Mouse (Mus musculus) midbrain, embryonic 11.5 days (tissue): ENCODE data around the gene Anp32e. TPM values are rescaled to one million over a fixed set of nuclear protein-coding genes. Genes with fewer than 3 reads are reported as not detected.

Experiments
- ATAC-seq: fragments of 200-750 bp; cut with Nextera tagmentation; 2 replicates; pipeline ENCODE4 v1.8.0; 2017; ENCODE audit warnings: moderate TSS enrichment, moderate library complexity; ENCODE audit not compliant: low FRiP score
- DNase-seq: peaks from one replicate; pipeline ENCODE4 v3.0.0; 2015; ENCODE audit warnings: low spot score; ENCODE audit errors: missing footprints
- H3K27ac ChIP-seq: fragments of 300-500 bp; sonication (generic); 2 replicates; pipeline ENCODE4 v1.5.1; 2014; ENCODE audit warnings: low read depth, low read length
- H3K27me3 ChIP-seq: fragments of 300-500 bp; sonication (generic); 2 replicates; pipeline ENCODE4 v1.6.1; 2014; ENCODE audit warnings: mild to moderate bottlenecking, low read length, moderate library complexity, mixed read lengths; ENCODE audit not compliant: control insufficient read depth, insufficient read depth
- H3K36me3 ChIP-seq: fragments of 300-500 bp; sonication (generic); 2 replicates; pipeline ENCODE4 v1.6.1; 2014; ENCODE audit warnings: mild to moderate bottlenecking, low read length, moderate library complexity, mixed read lengths; ENCODE audit not compliant: control insufficient read depth, insufficient read depth
- H3K4me1 ChIP-seq: fragments of 300-500 bp; sonication (generic); 2 replicates; pipeline ENCODE4 v1.6.1; 2014; ENCODE audit warnings: low read length; ENCODE audit not compliant: control insufficient read depth, insufficient read depth
- H3K4me2 ChIP-seq: fragments of 300-500 bp; sonication (generic); 2 replicates; pipeline ENCODE4 v1.6.1; 2014; ENCODE audit warnings: mild to moderate bottlenecking, moderate library complexity
- H3K4me3 ChIP-seq: fragments of 300-500 bp; sonication (generic); 2 replicates; pipeline ENCODE4 v1.5.1; 2014; ENCODE audit warnings: low read depth, low read length
- H3K9ac ChIP-seq: fragments of 300-500 bp; sonication (generic); 2 replicates; pipeline ENCODE4 v1.6.1; 2014; ENCODE audit warnings: low read length
- H3K9me3 ChIP-seq: fragments of 300-500 bp; sonication (generic); 2 replicates; pipeline ENCODE4 v1.6.1; 2016; ENCODE audit warnings: low read length; ENCODE audit not compliant: control insufficient read depth
- WGBS: fragments of 180-500 bp; shearing (Covaris S2); extraction: QIAGEN DNeasy Blood & Tissue Kit; methylation state at CpG from one replicate; pipeline ENCODE4 v1.1.7; 2014; 5-methylcytosine and 5-hydroxymethylcytosine counted together
- polyA plus RNA-seq: library from polyadenylated mRNA; unstranded; fragments of >200 nt; fragmentation: Nextera tagmentation; extraction: Ambion mirVana; gene quantifications from 2 replicates; pipeline ENCODE4 v1.2.1, GENCODE M21; 2014

The Anp32e gene
- polyA plus RNA-seq, 1 experiment from 2014 or later = 149 TPM

- 36% methylated on average over 6 of the region's 6 CpGs for WGBS
- DNase-seq (no peak), ATAC-seq (no peak)
- Histone ChIP-seq H3K9me3 (no peaks in the 10 kb centered on the region), H3K27me3 (peaks cover 2% of the 10 kb centered on the region; the same call in 1 of the 2 replicates), H3K4me1 (peaks cover 28% of the 10 kb centered on the region), H3K4me2 (peak overlapping the region; percentile 56; the same call in 1 of the 2 replicates), H3K9ac (peak overlapping the region; percentile 47), H3K36me3 (no peaks in the 10 kb centered on the region), H3K27ac (no peak overlapping the region), H3K4me3 (0 out of 2 replicates have a peak overlapping the region, but pooled peaks have one; percentile 3)
Measured at GRCm38 (mm10) chr3:95902643-95903042, 26.4 kb upstream of the Anp32e start.

- Histone ChIP-seq H3K27me3 (peaks cover 2% of the 10 kb centered on the region; the same call in 1 of the 2 replicates), H3K9me3 (no peaks in the 10 kb centered on the region), H3K36me3 (no peaks in the 10 kb centered on the region), H3K4me2 (peak overlapping the region; percentile 56), H3K4me3 (peak overlapping the region; percentile 28), H3K27ac (no peak overlapping the region; the same call in 1 of the 2 replicates), H3K4me1 (peaks cover 28% of the 10 kb centered on the region), H3K9ac (peak overlapping the region; percentile 62)
- ATAC-seq (peak; percentile 53; the same call in 1 of the 2 replicates), DNase-seq (peak; percentile 90)
- WGBS = 0% methylated on average over 15 of the region's 15 CpGs
Measured at GRCm38 (mm10) chr3:95903753-95904502, 25.1 kb upstream of the Anp32e start.

GRCm38 (mm10) chr3:95904568-95904967, 24.5 kb upstream of the Anp32e start, which contains the start of gene Car14:
Car14 (minus strand) TSS chr3:95904691.
- WGBS = 1% methylated on average over 15 of the region's 15 CpGs
- ATAC-seq = peak; percentile 66; the same call in 1 of the 2 replicates
- peaks cover 28% of the 10 kb centered on the region for H3K4me1 ChIP-seq

GRCm38 (mm10) chr3:95905146-95905939, 23.7 kb upstream of the Anp32e start:
- ATAC-seq = peak; percentile 84
- Histone ChIP-seq H3K36me3 (no peaks in the 10 kb centered on the region), H3K4me1 (peaks cover 28% of the 10 kb centered on the region), H3K9me3 (no peaks in the 10 kb centered on the region), H3K27me3 (peaks cover 2% of the 10 kb centered on the region; the same call in 1 of the 2 replicates), H3K4me2 (peak overlapping the region; percentile 56), H3K9ac (peak overlapping the region; percentile 62), H3K4me3 (peak overlapping the region; percentile 28), H3K27ac (peak overlapping the region; percentile 59)
- DNase-seq = peak; percentile 96
- under 1% methylated on average over 18 of the region's 18 CpGs for WGBS

More at GRCm38 (mm10) chr3:95904568-95904967, 24.5 kb upstream of the Anp32e start, which contains the start of gene Car14:
- Histone ChIP-seq H3K9ac (peak within 1 kb of the TSS; percentile 62), H3K36me3 (no peaks in the 10 kb centered on the region), H3K27ac (peak within 1 kb of the TSS; percentile 59), H3K27me3 (peaks cover 2% of the 10 kb centered on the region; the same call in 1 of the 2 replicates), H3K4me2 (peak within 1 kb of the TSS; percentile 56), H3K4me3 (peak within 1 kb of the TSS; percentile 28), H3K9me3 (no peaks in the 10 kb centered on the region)
- peak; percentile 94 for DNase-seq

GRCm38 (mm10) chr3:95905940-95906492, 23.0 kb upstream of the Anp32e start:
- DNase-seq (peak; percentile 94), ATAC-seq (0 out of 2 replicates have a peak, but pooled peaks have one; percentile 28)
- Histone ChIP-seq H3K36me3 (no peaks in the 10 kb centered on the region), H3K27ac (0 out of 2 replicates have a peak overlapping the region, but pooled peaks have one; percentile 59), H3K9ac (peak overlapping the region; percentile 62), H3K4me3 (peak overlapping the region; percentile 28), H3K4me2 (peak overlapping the region; percentile 56), H3K4me1 (peaks cover 28% of the 10 kb centered on the region), H3K27me3 (peaks cover 2% of the 10 kb centered on the region; the same call in 1 of the 2 replicates), H3K9me3 (no peaks in the 10 kb centered on the region)
- WGBS = under 1% methylated on average over 12 of the region's 12 CpGs

GRCm38 (mm10) chr3:95906860-95907259, 22.2 kb upstream of the Anp32e start:
- DNase-seq (peak; percentile 95), ATAC-seq (no peak)
- Histone ChIP-seq H3K27me3 (peaks cover 2% of the 10 kb centered on the region; the same call in 1 of the 2 replicates), H3K9ac (0 out of 2 replicates have a peak overlapping the region, but pooled peaks have one; percentile 5), H3K4me3 (no peak overlapping the region), H3K36me3 (no peaks in the 10 kb centered on the region), H3K27ac (no peak overlapping the region), H3K4me2 (peak overlapping the region; percentile 56), H3K9me3 (no peaks in the 10 kb centered on the region), H3K4me1 (peaks cover 28% of the 10 kb centered on the region)
- under 1% methylated on average over 12 of the region's 12 CpGs for WGBS

GRCm38 (mm10) chr3:95907613-95908012, 21.4 kb upstream of the Anp32e start:
- WGBS = 52% methylated on average over 4 of the region's 4 CpGs
- H3K4me2 ChIP-seq = no peak overlapping the region
- peaks cover 2% of the 10 kb centered on the region; the same call in 1 of the 2 replicates for H3K27me3 ChIP-seq
- H3K9me3 ChIP-seq = no peaks in the 10 kb centered on the region
- peaks cover 26% of the 10 kb centered on the region for H3K4me1 ChIP-seq
- DNase-seq (no peak), ATAC-seq (no peak)
- H3K4me3 ChIP-seq = no peak overlapping the region
- H3K27ac ChIP-seq = no peak overlapping the region
- no peaks in the 10 kb centered on the region for H3K36me3 ChIP-seq
- H3K9ac ChIP-seq = no peak overlapping the region

- H3K36me3 ChIP-seq = no peaks in the 10 kb centered on the region
- no peaks in the 10 kb centered on the region for H3K9me3 ChIP-seq
- 89% methylated on average over 4 of the region's 4 CpGs for WGBS
- H3K27me3 ChIP-seq = no peaks in the 10 kb centered on the region
- no peak overlapping the region for H3K27ac ChIP-seq
- ATAC-seq = no peak
- H3K4me2 ChIP-seq = no peak overlapping the region
- H3K9ac ChIP-seq = no peak overlapping the region
- no peak for DNase-seq
- H3K4me3 ChIP-seq = no peak overlapping the region
- no peaks in the 10 kb centered on the region for H3K4me1 ChIP-seq
Measured at GRCm38 (mm10) chr3:95914706-95915105, 14.3 kb upstream of the Anp32e start.
